In the genomic region with DNA sequence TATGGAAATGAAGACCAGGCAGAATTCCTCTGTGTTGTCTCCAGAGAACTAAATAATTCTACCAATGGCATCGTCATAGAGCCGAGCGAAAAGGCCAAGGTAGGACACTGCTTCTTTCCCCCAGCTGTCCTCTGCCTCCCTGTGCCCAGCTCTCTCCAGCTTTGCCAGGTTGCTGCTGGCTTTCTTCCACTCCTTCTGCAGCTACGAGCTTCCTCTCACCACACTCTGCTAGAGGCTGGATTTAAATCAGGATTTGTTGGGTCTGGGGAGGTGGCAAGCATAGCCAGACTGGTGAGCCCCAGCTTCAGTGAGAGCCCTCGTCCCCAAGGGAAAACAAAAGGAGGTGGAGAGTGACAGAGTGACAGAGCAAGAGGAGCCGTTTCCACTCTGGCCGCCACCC, we compare ENCODE assay signal across 16 mouse cellular contexts. TPM values are rescaled to one million over a fixed set of nuclear protein-coding genes. Genes with fewer than 3 reads are reported as not detected.
DNase-seq lines count a peak whose midpoint lies in the region.
"Had no signal": no experiment of that assay in that cellular context is flagged by ENCODE, and none has a peak within 500 bp of the region (broad histone marks: within the 10 kb centered on the region; RNA-seq: fewer than 3 reads in every experiment).

No protein-coding gene starts in this region.

- intact Hi-C loops in gastrocnemius, postnatal 36 days (cut with DNase I) = no loop called here

- peak; percentile 3 for DNase-seq in adrenal gland, postnatal 14 days
- no peak for DNase-seq in adrenal gland, adult 18-20 months (ENCODE audit: low spot score in 2 of 2)
- peak; percentile 43 for DNase-seq in gastrocnemius, postnatal 10 days
- DNase-seq in gastrocnemius, postnatal 36 days = no peak
- DNase-seq in right cerebral cortex, adult 18-20 months = peak; percentile 51
- DNase-seq in right cerebral cortex, postnatal 36 days (ENCODE audit: low spot score in 2 of 2) = no peak
- peak; percentile 77 to 83 for DNase-seq in cerebellum, postnatal 10 days
- DNase-seq in MN1 (ENCODE audit: low spot score) = no peak
- DNase-seq: heart, adult 2 months; kidney, postnatal 25 days; layer of hippocampus, adult 9-11 months; lung, postnatal 4 days had no signal

RNA-seq across cellular contexts. Expression of gene Kctd2, which starts 9.4 kb away (rescaled TPM):
- 39.1 and 45.2 TPM in 2 replicates for total RNA-seq in adrenal gland, postnatal 14 days (2021)
- 10 to 100 TPM; 44.1 to 71.4 TPM for total RNA-seq in adrenal gland, adult 18-20 months (2021)
- 10 to 100 TPM; 16.2 to 19.4 TPM for total RNA-seq in gastrocnemius, postnatal 10 days (2021)
- total RNA-seq in gastrocnemius, postnatal 36 days (2021) = 10 to 100 TPM; 12.7 to 12.9 TPM

RNA-seq across cellular contexts. Expression of gene Atp5h, which starts 9.5 kb away (rescaled TPM):
- 857 and 919 TPM in 2 replicates for total RNA-seq in adrenal gland, postnatal 14 days (2021)
- 100 to 1,000 TPM; 595 to 747 TPM for total RNA-seq in adrenal gland, adult 18-20 months (2021)
- total RNA-seq in gastrocnemius, postnatal 10 days (2021) = 1,000 to 10,000 TPM; 1,026 to 1,088 TPM
- total RNA-seq in gastrocnemius, postnatal 36 days (2021) = 100 to 1,000 TPM; 770 to 834 TPM

RNA-seq across cellular contexts. Expression of gene Trim80, which starts 11.0 kb away (rescaled TPM):
- not detected in 2 replicates for total RNA-seq in adrenal gland, postnatal 14 days (2021)
- under 1 TPM; 0.20 to 0.61 TPM for total RNA-seq in adrenal gland, adult 18-20 months (2021)
- total RNA-seq in gastrocnemius, postnatal 10 days (2021) = not detected
- not detected for total RNA-seq in gastrocnemius, postnatal 36 days (2021)
- total RNA-seq: gastrocnemius, adult 8-10 months; heart, postnatal 25 days; megakaryocyte-erythroid progenitor cell, adult 5-6 weeks had no signal

RNA-seq across cellular contexts. Expression of gene Mrpl58, which starts 25.8 kb away (rescaled TPM):
- 136 and 146 TPM in 2 replicates for total RNA-seq in adrenal gland, postnatal 14 days (2021)
- 100 to 1,000 TPM; 133 to 137 TPM for total RNA-seq in adrenal gland, adult 18-20 months (2021)
- 100 to 1,000 TPM in 1 of 2 experiments, 10 to 100 TPM in 1; 89.1 to 100 TPM for total RNA-seq in gastrocnemius, postnatal 10 days (2021)
- total RNA-seq in gastrocnemius, postnatal 36 days (2021) = 10 to 100 TPM; 86.7 to 98.5 TPM

RNA-seq across cellular contexts. Expression of gene Slc16a5, which starts 33.0 kb away (rescaled TPM):
- total RNA-seq in adrenal gland, postnatal 14 days (2021) = 1.2 and 1.3 TPM in 2 replicates
- not detected for total RNA-seq in adrenal gland, adult 18-20 months (2021)
- total RNA-seq in gastrocnemius, postnatal 10 days (2021) = not detected
- under 1 TPM in 1 of 2 experiments, not detected in 1; 0.61 TPM for total RNA-seq in gastrocnemius, postnatal 36 days (2021)
- total RNA-seq: gastrocnemius, adult 8-10 months; heart, adult 2 months; heart, postnatal 25 days; left cerebral cortex, adult 8-10 months; megakaryocyte-erythroid progenitor cell, adult 5-6 weeks had no signal

Comparison
In these comparisons a context has a peak if more than half of its experiments do, and no peak if none do; other contexts are left out.
1. DNase-seq: peak in adrenal gland, postnatal 14 days (single experiment), gastrocnemius, postnatal 10 days (single experiment), right cerebral cortex, adult 18-20 months (single experiment) and cerebellum, postnatal 10 days (2 of 2); none in adrenal gland, adult 18-20 months (0 of 2), gastrocnemius, postnatal 36 days (0 of 2), right cerebral cortex, postnatal 36 days (0 of 2) and MN1 (single experiment).